Mouse (Mus musculus) forebrain, embryonic 16.5 days (tissue): ENCODE results near the gene Taz. TPM values are rescaled to one million over a fixed set of nuclear protein-coding genes. Genes with fewer than 3 reads are reported as not detected.
A peak's percentile ranks its signal among the peaks of the same experiment; 100 is the strongest.

Source experiments
- ATAC-seq: fragments of 200-750 bp; cut with Nextera tagmentation; 2 replicates; pipeline ENCODE4 v1.8.0; 2017; ENCODE audit warnings: mild to moderate bottlenecking, moderate library complexity
- H3K27ac ChIP-seq: fragments of 300-500 bp; sonication (generic); 2 replicates; pipeline ENCODE4 v1.5.1; 2014; ENCODE audit warnings: low read length, control low read depth
- H3K27me3 ChIP-seq: fragments of 300-500 bp; sonication (generic); replicated peaks from 2 replicates; pipeline ENCODE4 v1.6.1; 2014; ENCODE audit warnings: low read length; ENCODE audit not compliant: control insufficient read depth, insufficient read depth
- H3K36me3 ChIP-seq: fragments of 300-500 bp; sonication (generic); 2 replicates; pipeline ENCODE4 v1.6.1; 2014; ENCODE audit not compliant: control insufficient read depth, insufficient read depth
- H3K4me1 ChIP-seq: fragments of 300-500 bp; sonication (generic); replicated peaks from 2 replicates; pipeline ENCODE4 v1.6.1; 2014; ENCODE audit warnings: low read length; ENCODE audit not compliant: control insufficient read depth, insufficient read depth
- H3K4me2 ChIP-seq: fragments of 300-500 bp; sonication (generic); 2 replicates; pipeline ENCODE4 v1.6.1; 2014; ENCODE audit warnings: mild to moderate bottlenecking, low read length, control low read depth
- H3K4me3 ChIP-seq: fragments of 300-500 bp; sonication (generic); replicated peaks from 2 replicates; pipeline ENCODE4 v1.5.1; 2014; ENCODE audit warnings: mild to moderate bottlenecking, low read length, control low read depth
- H3K9ac ChIP-seq: fragments of 300-500 bp; sonication (generic); replicated peaks from 2 replicates; pipeline ENCODE4 v1.6.1; 2014; ENCODE audit warnings: low read depth, low read length, control low read depth
- H3K9me3 ChIP-seq: fragments of 300-500 bp; sonication (generic); 2 replicates; pipeline ENCODE4 v1.6.1; 2016; ENCODE audit warnings: low read length; ENCODE audit not compliant: control insufficient read depth
- WGBS: fragments of 180-500 bp; shearing (Covaris S2); extraction: QIAGEN DNeasy Blood & Tissue Kit; methylation state at CpG from one replicate; pipeline ENCODE4 v1.1.7; 2014; 5-methylcytosine and 5-hydroxymethylcytosine counted together
- polyA plus RNA-seq: library from polyadenylated mRNA; unstranded; fragments of >200 nt; fragmentation: Nextera tagmentation; extraction: Ambion mirVana; gene quantifications from 2 replicates; pipeline ENCODE4 v1.2.1, GENCODE M21; 2015

The Taz gene
- polyA plus RNA-seq, 1 experiment from 2014 or later, result 104 TPM

DNA sequence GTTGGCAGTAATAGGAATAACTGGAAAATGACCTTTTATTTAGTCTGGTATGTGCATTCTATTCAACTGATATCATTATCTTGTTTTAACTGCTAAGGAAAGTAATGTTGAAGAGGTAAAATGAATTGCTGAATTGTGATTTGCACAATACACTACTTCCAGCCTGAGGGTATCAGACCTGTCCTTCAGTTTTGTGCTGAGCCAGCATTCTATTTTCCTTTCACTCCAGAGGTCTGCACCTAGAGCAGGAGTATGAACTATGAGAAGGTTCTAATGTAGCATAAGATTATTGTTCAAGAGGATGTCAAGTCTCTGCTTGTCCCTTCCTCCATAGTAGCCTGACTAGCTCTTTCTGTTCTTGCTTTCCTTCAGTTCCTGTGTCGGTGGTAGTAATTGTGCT is 16.6 kb downstream of the Taz start:
- 82% methylated on average over 1 of the region's 1 CpGs for WGBS
- no peak for ATAC-seq
- Histone ChIP-seq H3K36me3 (peaks cover 3% of the 10 kb centered on the region; the same call in 1 of the 2 replicates), H3K9ac (no peak overlapping the region), H3K4me3 (no peak overlapping the region), H3K27me3 (no peaks in the 10 kb centered on the region), H3K9me3 (no peaks in the 10 kb centered on the region), H3K27ac (no peak overlapping the region), H3K4me1 (peaks cover 12% of the 10 kb centered on the region), H3K4me2 (no peak overlapping the region)

- Histone ChIP-seq H3K4me2 (no peak overlapping the region), H3K4me1 (peaks cover 12% of the 10 kb centered on the region), H3K4me3 (no peak overlapping the region), H3K9me3 (no peaks in the 10 kb centered on the region), H3K27ac (no peak overlapping the region), H3K36me3 (peaks cover 3% of the 10 kb centered on the region; the same call in 1 of the 2 replicates), H3K27me3 (no peaks in the 10 kb centered on the region), H3K9ac (no peak overlapping the region)
- 86% methylated on average over 3 of the region's 3 CpGs for WGBS
- ATAC-seq, result no peak
Observed at GRCm38 (mm10) chrX:74299721-74300120, 18.0 kb downstream of the Taz start.

DNA sequence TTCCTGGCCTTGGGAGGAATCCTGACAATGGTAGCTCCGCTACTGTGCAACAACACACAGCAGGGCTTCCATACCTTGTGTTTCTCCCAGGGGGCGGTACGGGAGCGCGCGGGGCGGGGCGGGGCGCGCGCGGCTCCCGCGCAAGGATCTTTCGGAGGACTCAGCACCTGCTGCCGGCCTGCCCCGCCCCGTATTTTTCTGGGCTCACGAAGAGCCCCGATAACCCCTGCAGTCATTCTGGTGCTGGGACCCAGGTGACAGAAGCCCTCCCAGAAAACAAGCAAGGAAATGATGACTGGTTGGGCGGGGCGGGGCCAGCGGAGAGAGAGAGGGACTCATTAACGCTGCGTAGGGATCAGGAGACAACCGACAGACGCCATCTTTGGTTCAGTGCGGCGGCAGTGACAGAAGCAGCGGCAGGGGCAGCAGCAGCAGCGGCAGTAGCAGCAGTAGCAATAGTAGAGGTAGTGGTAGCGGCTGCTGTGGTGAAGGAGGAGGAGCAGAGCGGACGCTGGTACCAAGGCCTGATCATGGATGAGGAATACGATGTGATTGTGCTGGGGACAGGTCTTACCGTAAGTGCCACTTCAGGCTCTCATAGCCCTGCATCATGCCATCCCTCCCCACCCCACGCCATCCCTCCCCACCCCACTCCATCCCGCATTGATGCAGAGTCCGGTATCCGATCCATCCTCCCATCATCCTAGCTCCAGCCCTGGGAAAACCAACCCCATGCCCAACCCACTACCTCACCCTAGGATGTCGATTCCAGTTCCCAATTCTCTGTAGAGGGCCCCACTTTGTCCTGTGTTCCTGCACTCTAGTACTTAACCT is 23.4 kb downstream of the Taz start, which contains the start of gene Gdi1:
Gene Gdi1 (plus strand): TSS at position 132 of the 834 bp plus-strand sequence.
- peak within 1 kb of the TSS; percentile 70 for H3K4me2 ChIP-seq
- 18% methylated on average over 41 of the region's 41 CpGs for WGBS

DNA sequence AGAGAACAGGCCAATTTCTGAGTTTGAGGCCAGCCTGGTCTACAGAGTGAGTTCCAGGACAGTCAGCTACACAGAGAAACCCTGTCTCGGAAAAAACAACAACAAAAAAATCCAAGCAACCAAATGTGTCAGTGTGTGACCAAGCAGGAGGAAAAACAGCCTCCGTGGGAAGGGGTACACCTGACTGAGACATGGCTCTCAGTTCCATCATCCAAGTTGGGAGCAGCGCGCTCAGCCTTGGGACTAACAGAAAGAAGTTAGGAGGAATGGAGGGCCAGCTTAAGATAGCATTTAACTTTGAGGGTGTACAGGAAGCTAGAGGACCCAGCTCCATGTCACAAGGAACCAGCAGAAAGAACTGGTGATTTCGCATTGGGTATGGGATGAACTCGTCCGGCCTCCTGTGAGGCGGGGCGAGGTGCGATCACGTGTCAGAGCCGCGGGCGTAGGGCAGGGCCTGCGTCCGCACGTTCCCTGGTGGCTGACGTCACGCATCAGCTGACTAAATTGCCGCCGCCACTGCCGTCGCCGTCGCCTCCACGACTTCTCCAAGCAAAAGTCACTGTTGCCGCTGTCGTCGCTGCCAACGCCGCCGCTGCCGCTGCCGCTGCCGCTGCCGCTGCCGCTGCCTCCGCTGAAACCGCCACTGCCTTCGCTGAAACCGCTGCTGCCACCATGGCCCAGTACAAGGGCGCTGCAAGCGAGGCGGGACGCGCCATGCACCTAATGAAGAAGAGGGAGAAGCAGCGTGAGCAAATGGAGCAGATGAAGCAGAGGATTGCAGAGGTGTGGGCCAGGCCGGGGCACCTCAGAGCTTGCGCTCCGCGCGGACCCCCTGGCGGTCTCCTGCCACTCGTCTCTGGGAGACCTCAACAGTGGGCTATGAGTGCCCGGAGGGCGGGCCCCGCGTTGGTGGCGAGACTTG is 31.1 kb downstream of the Taz start, which contains the start of gene Fam50a:
Gene Fam50a (plus strand): TSS at position 494 of the 925 bp plus-strand sequence.
- no peaks in the 10 kb centered on the region for H3K27me3 ChIP-seq
- peak within 1 kb of the TSS; percentile 88 for H3K27ac ChIP-seq
- peak within 1 kb of the TSS; percentile 70 for H3K4me2 ChIP-seq
- peak within 1 kb of the TSS; percentile 69 for H3K4me3 ChIP-seq
- WGBS, result 20% methylated on average over 50 of the region's 59 CpGs
- peak within 1 kb of the TSS; percentile 68 for H3K9ac ChIP-seq
- ATAC-seq, result peak; percentile 97
- H3K36me3 ChIP-seq, result peaks cover 2% of the 10 kb centered on the region; the same call in 1 of the 2 replicates
- H3K9me3 ChIP-seq, result no peaks in the 10 kb centered on the region
- peaks cover 5% of the 10 kb centered on the region for H3K4me1 ChIP-seq

More for the DNA sequence above, 23.4 kb downstream of the Taz start, which contains the start of gene Gdi1:
- peak; percentile 84 for ATAC-seq
- H3K9me3 ChIP-seq, result no peaks in the 10 kb centered on the region
- H3K27me3 ChIP-seq, result no peaks in the 10 kb centered on the region
- H3K9ac ChIP-seq, result peak within 1 kb of the TSS; percentile 76
- H3K4me1 ChIP-seq, result peaks cover 11% of the 10 kb centered on the region
- peak within 1 kb of the TSS; percentile 96 for H3K27ac ChIP-seq
- peak within 1 kb of the TSS; percentile 67 for H3K4me3 ChIP-seq
- peaks cover 6% of the 10 kb centered on the region; the same call in 1 of the 2 replicates for H3K36me3 ChIP-seq

DNA sequence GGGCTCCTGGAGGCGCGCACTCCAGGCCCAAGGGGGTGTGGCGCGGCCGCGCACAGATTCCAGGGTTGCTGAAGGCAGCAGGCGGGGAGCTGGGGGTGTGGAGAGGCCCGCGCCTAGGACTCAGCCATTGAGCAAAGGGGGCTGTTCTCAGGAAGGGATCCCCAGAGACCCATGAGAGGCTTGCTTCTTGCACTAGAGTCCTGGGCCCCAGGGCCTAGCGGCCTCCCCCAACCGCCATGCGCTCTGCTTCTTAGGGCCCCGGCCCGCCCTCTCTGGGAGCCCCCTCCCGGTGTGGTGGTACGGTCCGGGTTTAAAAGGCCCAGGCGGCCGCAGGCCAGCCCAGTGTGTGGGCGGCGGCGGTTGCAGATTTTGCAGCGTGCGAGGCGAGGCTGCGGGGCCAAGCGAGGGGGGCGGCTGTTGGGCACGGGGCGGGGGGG is 47.0 kb downstream of the Taz start, which contains the start of gene Plxna3:
Gene Plxna3 (plus strand): TSS at position 342 of the 437 bp plus-strand sequence.
- Histone ChIP-seq H3K27ac (peak within 1 kb of the TSS; percentile 92), H3K9me3 (no peaks in the 10 kb centered on the region), H3K9ac (peak within 1 kb of the TSS; percentile 72), H3K4me1 (peaks cover 32% of the 10 kb centered on the region), H3K4me2 (peak within 1 kb of the TSS; percentile 71), H3K27me3 (no peaks in the 10 kb centered on the region), H3K4me3 (peak within 1 kb of the TSS; percentile 48), H3K36me3 (no peaks in the 10 kb centered on the region)
- WGBS, result 22% methylated on average over 20 of the region's 30 CpGs
- peak; percentile 91 for ATAC-seq

DNA sequence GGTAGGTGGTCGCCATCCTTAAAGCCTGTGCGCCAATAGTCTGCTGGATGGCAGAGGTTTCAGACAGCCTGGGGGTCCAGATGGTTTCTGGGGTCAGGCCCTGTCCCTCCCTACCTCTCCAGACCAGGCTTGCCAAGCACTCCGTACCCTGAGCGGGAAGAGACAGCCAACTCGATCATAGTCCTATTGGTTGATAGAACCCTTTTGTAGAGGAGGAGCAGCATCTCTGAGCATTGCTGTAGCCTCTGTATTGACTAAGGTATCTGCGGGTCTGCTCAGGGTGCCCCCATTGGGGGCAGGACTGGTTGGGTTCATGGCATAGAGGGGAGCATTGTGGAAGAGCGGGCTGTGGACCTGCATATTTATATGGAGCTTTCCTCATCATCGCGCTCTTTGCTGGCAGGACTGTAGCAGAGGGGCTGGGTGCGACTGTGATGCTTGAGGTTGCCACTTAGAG is 47.5 kb downstream of the Taz start:
- peaks cover 35% of the 10 kb centered on the region for H3K4me1 ChIP-seq
- peak overlapping the region; percentile 92 for H3K27ac ChIP-seq
- 25% methylated on average over 10 of the region's 10 CpGs for WGBS
- no peaks in the 10 kb centered on the region for H3K27me3 ChIP-seq
- no peaks in the 10 kb centered on the region for H3K9me3 ChIP-seq
- H3K36me3 ChIP-seq, result no peaks in the 10 kb centered on the region
- ATAC-seq, result peak; percentile 60
- H3K9ac ChIP-seq, result peak overlapping the region; percentile 72
- peak overlapping the region; percentile 71 for H3K4me2 ChIP-seq
- H3K4me3 ChIP-seq, result peak overlapping the region; percentile 48

DNA sequence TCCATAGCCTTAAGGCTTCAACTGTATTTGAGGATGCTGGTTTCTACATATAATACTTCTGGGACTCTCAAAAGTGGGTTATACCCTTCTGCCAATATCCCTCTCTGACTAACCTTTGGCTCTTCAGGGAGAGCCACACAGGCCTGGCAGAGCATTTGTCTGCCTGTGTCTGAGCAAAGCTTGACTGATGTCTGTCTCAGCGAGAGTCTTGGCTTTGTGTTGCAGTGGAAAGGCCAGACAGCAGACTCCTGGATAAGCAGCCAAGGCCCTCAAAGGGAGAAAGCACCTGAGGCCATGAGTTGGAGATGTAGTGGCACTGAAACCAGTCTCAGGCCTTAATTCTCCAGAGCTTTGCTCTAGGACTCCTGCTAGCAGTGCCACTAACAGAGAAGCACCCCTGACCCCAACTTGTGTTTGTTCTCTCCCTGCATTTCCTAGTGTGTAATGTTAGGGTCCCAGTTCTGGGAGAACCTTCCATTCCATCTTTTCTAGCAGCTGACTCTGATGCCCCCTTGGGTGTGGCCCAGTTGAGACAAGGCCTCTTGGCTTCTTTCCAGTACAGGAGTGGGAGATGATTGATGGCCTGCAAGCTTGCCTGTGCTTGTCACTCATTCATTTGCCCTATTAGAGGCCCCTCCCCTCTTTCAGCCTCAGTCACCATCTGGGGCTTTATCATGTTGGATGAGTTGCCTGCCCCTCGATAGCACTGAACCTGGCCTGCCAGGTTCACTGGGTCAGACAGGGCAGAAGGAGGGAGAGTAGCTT is 48.6 kb downstream of the Taz start:
- ATAC-seq, result no peak
- H3K9ac ChIP-seq, result peak overlapping the region; percentile 72
- peaks cover 35% of the 10 kb centered on the region for H3K4me1 ChIP-seq
- no peaks in the 10 kb centered on the region for H3K9me3 ChIP-seq
- H3K36me3 ChIP-seq, result no peaks in the 10 kb centered on the region
- H3K4me3 ChIP-seq, result peak overlapping the region; percentile 48
- peak overlapping the region; percentile 71 for H3K4me2 ChIP-seq
- WGBS, result 21% methylated on average over 2 of the region's 2 CpGs
- no peaks in the 10 kb centered on the region for H3K27me3 ChIP-seq
- peak overlapping the region; percentile 92 for H3K27ac ChIP-seq
